Mouse (Mus musculus): ENCODE results near the gene Fkbp5.

Gene Fkbp5

GRCm38 (mm10) chr17:28504182-28504581, 13.1 kb downstream of the Fkbp5 start:
- no peak for DNase-seq (ENCODE audit: low spot score in 2 of 2)

- no peak for DNase-seq (ENCODE audit: low spot score in 2 of 2)
These were observed 15.0 kb downstream of the Fkbp5 start for GRCm38 (mm10) chr17:28502196-28502821.

DNA sequence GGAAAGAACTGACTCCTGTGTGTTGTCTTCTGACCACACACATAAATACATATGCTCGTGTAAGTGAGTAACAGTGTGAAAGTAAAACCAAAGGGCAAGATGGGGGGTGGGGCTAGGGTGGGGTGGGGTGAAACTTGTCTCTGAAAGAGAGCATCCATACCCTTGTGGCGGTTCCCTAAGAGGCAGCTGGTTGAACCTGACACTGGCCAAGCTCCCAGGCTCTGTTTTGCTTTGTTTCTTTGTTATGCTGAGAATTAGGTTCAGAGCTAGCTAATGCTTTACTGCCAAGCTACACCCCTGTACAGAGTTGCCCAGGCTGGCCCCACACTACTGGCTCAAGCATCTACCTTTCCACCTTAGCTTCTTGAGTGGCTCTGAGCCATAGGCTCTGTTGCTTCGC, 16.9 kb downstream of the Fkbp5 start:
- no peak for DNase-seq (ENCODE audit: low spot score in 2 of 2)

DNA sequence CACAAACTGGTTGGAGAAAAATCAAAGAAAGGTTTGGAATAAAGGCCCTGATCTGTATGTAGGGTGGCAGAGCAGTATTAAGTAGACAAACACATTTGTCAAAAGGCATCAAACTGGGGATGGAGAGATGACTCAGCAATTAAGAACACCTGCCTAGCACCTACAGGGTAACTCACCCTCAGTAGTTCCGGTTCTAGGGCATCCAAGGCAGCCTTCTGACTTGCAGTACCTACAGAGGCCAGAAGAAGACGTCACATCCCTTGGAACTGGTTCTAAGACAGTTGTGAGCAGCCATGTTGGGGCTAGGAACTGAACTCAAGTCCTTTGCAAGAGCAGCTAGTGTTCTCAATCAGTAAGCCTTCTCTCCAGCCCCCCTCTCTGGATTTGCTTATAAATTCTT, 18.1 kb downstream of the Fkbp5 start:
- no peak for DNase-seq (ENCODE audit: low spot score in 2 of 2)

DNA sequence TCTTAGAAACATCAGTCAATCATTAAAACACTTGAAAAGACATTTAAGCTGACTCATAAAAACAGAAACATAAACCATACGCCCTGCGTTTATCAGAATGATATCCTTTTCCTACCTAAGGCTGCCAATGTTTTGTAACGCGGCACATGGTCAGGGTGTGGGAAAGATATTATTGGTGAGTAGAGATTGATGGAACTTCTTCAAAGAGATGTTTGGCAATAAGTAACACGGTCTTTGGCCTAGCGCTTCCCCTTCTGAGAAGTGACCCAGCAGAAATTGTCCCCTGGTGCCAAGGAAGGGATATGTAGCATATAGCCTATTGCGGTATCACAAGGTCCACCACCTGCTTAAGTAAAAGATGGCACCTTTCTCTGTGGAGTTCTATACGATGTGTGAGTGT, 21.5 kb downstream of the Fkbp5 start:
- no peak for DNase-seq (ENCODE audit: low spot score in 2 of 2)

DNA sequence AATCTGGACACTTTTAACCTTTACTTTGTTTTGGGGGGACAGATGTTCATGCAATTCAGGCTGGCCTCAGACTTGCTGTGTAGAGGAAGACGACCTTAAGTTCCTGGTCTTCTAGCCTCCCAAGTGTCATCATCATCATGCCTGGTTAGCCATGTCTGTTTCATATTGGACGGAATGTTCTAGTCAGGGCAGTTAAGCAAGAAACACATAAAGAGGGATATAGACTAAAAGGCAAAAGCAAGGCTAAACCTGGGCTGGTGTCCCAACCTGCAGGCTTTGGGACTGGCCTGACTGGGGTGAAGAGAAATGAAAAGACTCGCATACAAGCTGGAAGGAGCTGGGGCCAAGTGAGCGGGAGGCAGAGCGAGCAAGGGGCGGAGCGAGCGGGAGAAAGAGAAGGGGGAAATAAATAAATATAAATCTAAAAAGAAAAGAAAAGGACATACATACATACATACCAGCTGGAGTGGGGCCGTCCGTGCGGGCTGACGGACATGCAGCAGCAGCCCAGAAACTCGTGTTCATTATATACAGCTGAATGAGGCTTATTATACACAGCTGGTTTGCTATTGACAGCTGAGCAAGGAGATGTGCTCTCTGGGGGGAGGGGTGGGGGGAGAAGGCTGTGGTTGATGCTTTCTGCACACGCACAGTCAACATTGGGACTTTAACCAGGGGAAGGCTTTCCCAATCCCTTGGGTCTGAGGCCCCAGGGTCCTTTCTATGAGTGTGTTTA, 26.1 kb downstream of the Fkbp5 start:
- no peak for DNase-seq (ENCODE audit: low spot score in 2 of 2)

DNA sequence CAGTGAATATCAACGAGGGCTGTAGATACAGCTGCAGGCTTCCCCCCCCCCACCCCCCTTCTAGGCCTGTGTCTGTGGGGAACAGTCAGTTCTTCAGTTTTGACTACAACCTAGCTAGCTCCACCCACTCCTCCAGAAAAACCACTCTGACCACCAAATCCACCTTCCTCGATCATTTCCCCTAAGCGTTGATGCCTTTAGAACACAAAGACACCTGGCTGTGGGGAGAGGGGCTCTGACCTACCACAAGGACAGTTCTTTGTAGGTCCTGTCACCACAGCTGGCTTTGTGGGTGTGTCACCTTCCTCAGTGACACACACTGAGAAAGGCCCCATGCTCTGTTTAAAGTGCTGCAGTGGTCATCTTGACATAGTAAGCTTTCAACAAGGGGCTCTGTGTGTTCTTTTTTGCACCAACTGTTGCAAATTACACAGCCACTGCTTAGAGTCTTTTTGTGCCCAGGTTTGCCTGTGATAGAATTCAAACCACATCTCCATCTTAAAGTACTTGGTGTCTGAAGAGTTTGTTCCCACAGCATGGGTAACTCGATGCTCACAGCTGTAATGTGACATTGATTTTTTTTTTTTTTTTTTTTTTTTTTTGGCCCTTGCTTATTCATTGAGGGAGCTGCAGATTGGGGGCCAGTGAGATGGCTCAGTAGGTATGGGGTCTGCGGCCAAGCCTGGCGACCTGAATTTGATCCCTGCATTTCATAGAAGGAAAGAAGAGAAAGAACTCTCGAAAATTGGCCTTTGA, 28.9 kb downstream of the Fkbp5 start:
- DNase-seq (ENCODE audit: low spot score in 2 of 2) = no peak

DNA sequence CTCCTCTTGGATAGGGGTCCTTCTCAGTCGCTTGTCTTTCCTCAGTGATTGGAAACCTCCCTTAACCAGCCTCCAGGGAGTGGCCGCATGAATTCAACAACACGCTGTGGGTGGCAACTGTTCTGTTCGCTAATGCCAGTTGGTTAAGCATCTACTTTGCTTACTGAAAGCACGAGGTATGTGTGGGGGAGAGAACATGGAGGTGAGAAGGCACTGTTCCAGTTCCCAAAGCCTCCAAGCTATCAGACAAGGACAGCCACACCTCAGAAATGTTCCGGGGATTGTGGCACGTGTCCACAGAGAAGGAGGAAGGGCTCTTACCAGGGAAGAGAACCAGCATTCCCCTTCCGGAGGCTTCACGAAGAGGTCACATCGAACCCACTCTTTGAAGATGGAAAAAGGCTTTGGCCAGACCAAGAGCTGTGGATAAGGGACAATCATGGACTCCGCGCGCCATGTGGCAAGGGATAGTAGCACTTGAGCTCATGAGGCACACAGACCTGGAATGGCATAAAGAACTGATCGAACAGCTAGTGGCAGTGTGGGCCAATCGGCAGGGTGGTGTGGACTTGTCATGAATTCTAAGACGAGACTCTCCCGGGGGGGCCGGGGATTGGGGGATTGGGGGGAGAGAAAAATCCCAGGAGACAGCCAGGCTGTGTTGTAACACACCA, 29.6 kb downstream of the Fkbp5 start:
- DNase-seq (ENCODE audit: low spot score in 2 of 2) = no peak

- no peak for DNase-seq (ENCODE audit: low spot score in 2 of 2)
These were observed 30.6 kb downstream of the Fkbp5 start for GRCm38 (mm10) chr17:28486720-28487119.

GRCm38 (mm10) chr17:28485977-28486400, 31.3 kb downstream of the Fkbp5 start:
- peak; percentile 95 to 96 for DNase-seq (ENCODE audit: low spot score in 2 of 2)

DNA sequence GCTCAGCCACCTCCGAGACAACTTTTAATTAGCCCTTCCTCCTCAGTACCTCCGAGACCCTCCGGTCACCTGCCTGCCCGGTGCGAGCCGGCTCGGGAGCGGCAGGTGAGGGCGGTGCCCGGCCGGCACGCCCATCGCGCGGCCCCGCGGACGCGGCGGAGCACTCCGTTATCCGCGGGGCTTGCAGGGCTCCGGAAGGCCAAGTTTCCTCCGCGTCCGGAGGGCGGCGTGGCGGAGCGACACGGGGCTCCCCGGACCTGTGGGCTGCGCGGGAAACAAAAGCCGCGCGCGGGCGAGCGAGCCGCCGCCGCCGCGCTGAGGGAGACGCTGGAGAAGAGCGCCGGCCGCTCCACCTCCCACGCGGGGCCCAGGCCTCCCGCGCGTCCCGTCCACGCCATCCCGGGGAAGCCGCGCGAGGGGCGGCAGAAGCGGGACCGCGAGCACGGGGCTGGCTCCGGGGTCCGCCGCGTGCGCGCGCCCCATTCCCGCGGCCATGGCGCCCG, 31.8 kb downstream of the Fkbp5 start:
- peak; percentile 54 to 68 for DNase-seq (ENCODE audit: low spot score in 2 of 2)

DNA sequence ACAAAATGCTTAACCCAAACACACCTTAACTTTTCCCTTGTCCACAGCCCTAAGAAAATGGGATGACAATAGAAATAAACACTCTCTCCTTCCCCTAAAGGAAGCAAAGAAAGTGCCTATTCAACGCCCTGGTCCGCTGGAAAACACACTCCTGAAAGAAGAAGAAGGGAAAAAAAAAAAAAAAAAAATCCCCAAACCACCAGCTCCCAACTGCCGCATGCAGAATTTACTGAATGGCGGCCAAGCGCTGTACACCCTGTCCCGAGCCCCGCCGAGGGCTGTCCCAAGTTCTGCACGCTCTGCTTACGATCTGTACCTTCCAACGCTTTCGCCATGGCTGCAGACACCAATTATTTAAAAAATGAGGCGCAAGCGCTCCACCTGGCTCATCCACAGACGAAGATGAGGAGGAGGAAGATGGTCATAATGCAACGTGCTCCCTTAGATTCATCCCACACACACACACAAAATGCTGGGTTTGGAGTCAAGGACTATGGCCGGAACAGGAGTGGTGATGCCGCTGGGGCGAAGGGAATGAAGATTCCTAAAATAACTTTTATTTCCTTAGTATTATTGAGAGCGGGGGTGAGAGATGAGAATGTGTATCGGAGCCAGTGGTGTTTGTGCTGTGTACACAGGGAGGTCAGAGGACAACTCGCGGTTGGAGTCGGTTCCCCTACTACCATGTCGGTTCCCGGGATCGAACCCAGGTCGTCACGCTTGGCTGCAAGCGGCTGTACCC, 32.5 kb downstream of the Fkbp5 start:
- peak; percentile 18 to 31 for DNase-seq (ENCODE audit: low spot score in 2 of 2)

DNA sequence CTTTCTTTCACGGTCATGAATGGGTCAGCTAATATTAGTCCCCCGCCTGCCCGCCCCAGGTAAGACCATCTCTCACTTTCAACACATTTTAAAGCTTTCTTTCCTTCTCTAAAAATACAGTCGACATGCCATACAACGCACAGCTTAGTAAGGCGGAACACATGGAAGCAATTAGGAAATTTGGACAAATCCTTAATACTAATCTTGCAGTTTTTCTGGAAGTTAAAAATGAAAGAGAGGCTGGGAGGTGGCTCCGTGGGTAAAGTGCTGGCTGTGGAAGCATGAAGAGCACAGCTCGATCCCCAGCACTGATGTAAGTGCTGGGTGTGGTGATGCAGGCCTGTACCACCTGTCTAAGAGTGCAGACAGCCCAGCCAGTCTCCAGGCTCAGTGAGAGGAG, 39.9 kb downstream of the Fkbp5 start:
- no peak for DNase-seq (ENCODE audit: low spot score in 2 of 2)

- DNase-seq (ENCODE audit: low spot score in 2 of 2) = no peak
These were observed 40.9 kb downstream of the Fkbp5 start for GRCm38 (mm10) chr17:28476441-28476840.

GRCm38 (mm10) chr17:28475593-28476325, 41.6 kb downstream of the Fkbp5 start:
- no peak for DNase-seq (ENCODE audit: low spot score in 2 of 2)

DNA sequence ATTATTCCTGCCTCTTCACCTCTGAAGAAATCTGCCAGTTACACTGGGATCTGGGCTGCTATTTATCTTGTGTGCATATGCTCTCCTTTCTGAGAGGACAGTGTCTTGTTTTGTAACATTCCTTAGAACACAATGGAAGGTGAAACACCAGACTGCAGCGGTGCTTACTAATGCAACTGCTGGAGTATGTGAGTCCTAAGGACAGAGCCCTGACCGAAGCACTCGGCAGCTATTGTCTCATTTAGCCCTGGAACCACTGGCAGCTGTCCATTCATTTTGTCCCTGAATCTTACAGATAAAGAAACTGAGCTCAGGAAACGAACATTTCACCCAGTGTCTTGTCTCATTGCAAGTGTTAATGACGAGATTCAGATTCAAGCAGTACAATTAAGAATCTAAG, 44.6 kb downstream of the Fkbp5 start:
- no peak for DNase-seq (ENCODE audit: low spot score in 2 of 2)

- no peak for DNase-seq (ENCODE audit: low spot score in 2 of 2)
These were observed 46.5 kb downstream of the Fkbp5 start for GRCm38 (mm10) chr17:28470876-28471275.

- peak in 1 of 2 experiments; percentile 23 for DNase-seq (ENCODE audit: low spot score in 2 of 2)
These were observed 49.6 kb downstream of the Fkbp5 start for GRCm38 (mm10) chr17:28467749-28468148.

DNA sequence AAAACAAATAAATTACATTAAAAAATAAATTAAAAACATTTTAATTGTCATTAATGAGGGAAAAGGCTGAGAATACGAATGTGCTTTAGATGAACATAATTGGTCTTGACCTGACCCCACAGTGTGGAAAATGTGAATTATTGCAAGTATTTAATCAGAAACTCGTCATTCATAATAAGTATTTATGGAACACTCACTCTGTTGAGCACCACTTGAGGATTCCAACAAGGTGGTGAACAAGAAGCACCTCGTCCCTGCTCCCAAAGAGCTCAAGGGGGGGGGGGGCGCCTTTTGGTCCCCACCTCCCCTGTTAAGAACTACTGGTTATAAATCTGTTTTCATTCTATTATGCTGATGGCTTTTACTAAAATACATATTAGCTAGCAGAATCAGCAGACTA, 51.4 kb downstream of the Fkbp5 start:
- DNase-seq (ENCODE audit: low spot score in 2 of 2) = no peak

- no peak for DNase-seq (ENCODE audit: low spot score in 2 of 2)
These were observed 53.5 kb downstream of the Fkbp5 start for GRCm38 (mm10) chr17:28463701-28464443.
